Mouse (Mus musculus) CH12.LX (cell line): ENCODE measurements around the gene Nemp1. TPM values are rescaled to one million over a fixed set of nuclear protein-coding genes. Genes with fewer than 3 reads are reported as not detected.

Source experiments
- DNase-seq: peaks from one replicate; pipeline ENCODE4 v3.0.0-alpha.2; 2013; ENCODE audit errors: extremely low read depth
- H3K27ac ChIP-seq: 2 replicates; pipeline ENCODE4 v1.5.1; 2012; ENCODE audit warnings: low read depth, mild to moderate bottlenecking, control low read depth, moderate library complexity; ENCODE audit not compliant: insufficient read depth
- H3K27me3 ChIP-seq: replicated peaks from 2 replicates; pipeline ENCODE3; 2012; ENCODE audit warnings: inconsistent platforms
- H3K36me3 ChIP-seq, 2 experiments: replicated peaks in 1 of 2; 2 replicates each; pipeline versions ENCODE3 to v1.6.1; 2012; ENCODE audit warnings: inconsistent platforms in 1 of 2, low read length in 1 of 2, mild to moderate bottlenecking in 1 of 2, mixed read lengths in 1 of 2, moderate library complexity in 1 of 2; ENCODE audit not compliant: control insufficient read depth in 1 of 2, insufficient read depth in 1 of 2
- H3K4me1 ChIP-seq, 2 experiments: 2 replicates each; pipeline ENCODE4 v1.6.1; 2012; ENCODE audit warnings: inconsistent platforms in 1 of 2, moderate library complexity in 1 of 2; ENCODE audit not compliant: insufficient read depth in 2 of 2, control insufficient read depth in 1 of 2
- H3K4me2 ChIP-seq: 2 replicates; pipeline ENCODE4 v1.6.1; 2012; ENCODE audit warnings: low read depth, mild to moderate bottlenecking, control low read depth; ENCODE audit not compliant: poor library complexity, insufficient read depth, severe bottlenecking
- H3K4me3 ChIP-seq, 3 experiments: fragments of 150-350 bp in 1 of 3; sonication (generic) in 1 of 3; replicated peaks in 1 of 3; 2 replicates each; pipeline versions ENCODE3 to v1.5.1; 2011 to 2012; ENCODE audit warnings: low read depth in 2 of 3, low read length in 2 of 3, mild to moderate bottlenecking in 2 of 3, moderate library complexity in 2 of 3, control low read depth in 1 of 3, improper control_type of control experiment in 1 of 3, inconsistent platforms in 1 of 3, mixed read lengths in 1 of 3; ENCODE audit not compliant: poor library complexity in 1 of 3
- H3K79me2 ChIP-seq: replicated peaks from 2 replicates; pipeline ENCODE4 v1.6.1; 2012; ENCODE audit warnings: mild to moderate bottlenecking, moderate library complexity; ENCODE audit not compliant: control insufficient read depth, poor library complexity, insufficient read depth, severe bottlenecking; ENCODE audit errors: extremely low read depth
- H3K9ac ChIP-seq: 2 replicates; pipeline ENCODE4 v1.6.1; 2012; ENCODE audit warnings: low read depth, mild to moderate bottlenecking, control low read depth, moderate library complexity; ENCODE audit not compliant: insufficient read depth
- H3K9me3 ChIP-seq: replicated peaks from 2 replicates; pipeline ENCODE3; 2012; ENCODE audit warnings: low read length, inconsistent platforms, mixed read lengths
- BHLHE40 ChIP-seq: IDR thresholded peaks from 2 replicates; pipeline ENCODE4 v1.6.1; 2011; ENCODE audit warnings: mild to moderate bottlenecking, low read depth, low read length, improper control_type of control experiment
- CHD1 ChIP-seq: IDR thresholded peaks from 2 replicates; pipeline ENCODE4 v1.6.1; 2012; ENCODE audit warnings: low read depth, low read length, improper control_type of control experiment, inconsistent platforms
- E2F4 ChIP-seq: IDR thresholded peaks from 2 replicates; pipeline ENCODE4 v1.6.1; 2011; ENCODE audit warnings: low read depth, low read length, improper control_type of control experiment; ENCODE audit not compliant: insufficient replicate concordance
- EP300 ChIP-seq: IDR thresholded peaks from 2 replicates; pipeline ENCODE4 v1.6.1; 2011; ENCODE audit warnings: low read length, improper control_type of control experiment
- ETS1 ChIP-seq: conservative IDR thresholded peaks from 2 replicates; pipeline ENCODE4 v1.6.1; 2012; ENCODE audit warnings: low read depth, mild to moderate bottlenecking, inconsistent platforms, low read length, improper control_type of control experiment, moderate library complexity
- GABPA ChIP-seq: IDR thresholded peaks from 2 replicates; pipeline ENCODE4 v1.6.1; 2012; ENCODE audit warnings: low read depth, low read length, improper control_type of control experiment, inconsistent platforms; ENCODE audit not compliant: insufficient replicate concordance
- IRF4 ChIP-seq: IDR thresholded peaks from 2 replicates; pipeline ENCODE4 v1.6.1; 2014; ENCODE audit warnings: low read depth, mild to moderate bottlenecking, inconsistent platforms, low read length, improper control_type of control experiment
- JUN ChIP-seq: IDR thresholded peaks from 2 replicates; pipeline ENCODE4 v1.6.1; 2011; ENCODE audit warnings: low read depth, mild to moderate bottlenecking, low read length, improper control_type of control experiment, moderate library complexity; ENCODE audit not compliant: insufficient read depth
- MAFK ChIP-seq: IDR thresholded peaks from 2 replicates; pipeline ENCODE4 v1.6.1; 2011; ENCODE audit warnings: low read length, improper control_type of control experiment; ENCODE audit not compliant: insufficient replicate concordance
- MAX ChIP-seq: IDR thresholded peaks from 2 replicates; pipeline ENCODE4 v1.6.1; 2011; ENCODE audit warnings: low read length, improper control_type of control experiment
- MXI1 ChIP-seq: IDR thresholded peaks from 2 replicates; pipeline ENCODE4 v1.6.1; 2011; ENCODE audit warnings: mild to moderate bottlenecking, low read depth, low read length, improper control_type of control experiment
- MYC ChIP-seq: IDR thresholded peaks from 2 replicates; pipeline ENCODE4 v1.6.1; 2011; ENCODE audit warnings: low read depth, mild to moderate bottlenecking, improper control_type of control experiment, low read length
- NRF1 ChIP-seq: IDR thresholded peaks from 2 replicates; pipeline ENCODE4 v1.6.1; 2014; ENCODE audit warnings: low read depth, mild to moderate bottlenecking, inconsistent platforms, low read length, improper control_type of control experiment, moderate library complexity
- PAX5 ChIP-seq: IDR thresholded peaks from 2 replicates; pipeline ENCODE4 v1.6.1; 2012; ENCODE audit warnings: low read length, inconsistent platforms, mixed read lengths
- POLR2A ChIP-seq: IDR thresholded peaks from 2 replicates; pipeline ENCODE4 v1.6.1; 2011; ENCODE audit warnings: low read depth, mild to moderate bottlenecking, improper control_type of control experiment, low read length
- POLR2AphosphoS2 ChIP-seq: IDR thresholded peaks from 2 replicates; pipeline ENCODE4 v1.6.1; 2011; ENCODE audit warnings: low read depth, low read length, improper control_type of control experiment
- RAD21 ChIP-seq: IDR thresholded peaks from 2 replicates; pipeline ENCODE4 v1.6.1; 2011; ENCODE audit warnings: low read depth, mild to moderate bottlenecking, low read length, improper control_type of control experiment, moderate library complexity
- RCOR1 ChIP-seq: conservative IDR thresholded peaks from 2 replicates; pipeline ENCODE4 v1.6.1; 2012; ENCODE audit warnings: low read depth, mild to moderate bottlenecking, inconsistent platforms, low read length, improper control_type of control experiment
- SIN3A ChIP-seq: IDR thresholded peaks from 2 replicates; pipeline ENCODE4 v1.6.1; 2012; ENCODE audit warnings: low read length, improper control_type of control experiment, inconsistent platforms
- TBP ChIP-seq: conservative IDR thresholded peaks from 2 replicates; pipeline ENCODE4 v1.6.1; 2011; ENCODE audit warnings: low read depth, low read length, improper control_type of control experiment
- TCF12 ChIP-seq: IDR thresholded peaks from 2 replicates; pipeline ENCODE4 v1.6.1; 2014; ENCODE audit warnings: low read depth, mild to moderate bottlenecking, inconsistent platforms, low read length, improper control_type of control experiment
- UBTF ChIP-seq: IDR thresholded peaks from 2 replicates; pipeline ENCODE4 v1.6.1; 2012; ENCODE audit warnings: low read depth, mild to moderate bottlenecking, inconsistent platforms, low read length, improper control_type of control experiment, moderate library complexity
- USF2 ChIP-seq: conservative IDR thresholded peaks from 2 replicates; pipeline ENCODE4 v1.6.1; 2011; ENCODE audit warnings: low read depth, low read length, improper control_type of control experiment
- ZKSCAN1 ChIP-seq: IDR thresholded peaks from 2 replicates; pipeline ENCODE4 v1.6.1; 2012; ENCODE audit warnings: low read depth, inconsistent platforms, low read length, improper control_type of control experiment, borderline replicate concordance
- ZMIZ1 ChIP-seq: IDR thresholded peaks from 2 replicates; pipeline ENCODE4 v1.6.1; 2012; ENCODE audit warnings: low read depth, mild to moderate bottlenecking, inconsistent platforms, low read length, improper control_type of control experiment
- ZNF384 ChIP-seq: IDR thresholded peaks from 2 replicates; pipeline ENCODE4 v1.6.1; 2012; ENCODE audit warnings: low read depth, low read length, improper control_type of control experiment, inconsistent platforms
- dilution Hi-C: fragments of 300-500 bp; cut with MboI; formaldehyde crosslinking; loops from 2 replicates; pipeline ENCODE4 v1.14.3; 2020; ENCODE audit warnings: low sequenced_read_pairs; ENCODE audit not compliant: extremely low pct_unique_long_range_greater_than_20kb, extremely low pct_ligation_motif_present
- in situ Hi-C: fragments of 300-500 bp; cut with MboI; formaldehyde crosslinking; loops from 3 replicates; pipeline ENCODE4 v1.14.3; 2019; ENCODE audit warnings: low sequenced_read_pairs, low pct_ligation_motif_present, low pct_unique_long_range_greater_than_20kb, mixed read lengths
- polyA plus RNA-seq: library from polyadenylated mRNA; unstranded; fragments of >175 nt; gene quantifications from 2 replicates; pipeline ENCODE4 v1.2.1, GENCODE M21; 2012; ENCODE audit warnings: low read depth; ENCODE audit not compliant: insufficient read length
- total RNA-seq, 2 experiments: library from RNA; depleted of rRNA; stranded (reverse); fragments of 300-350 nt in 1 of 2; fragments of >200 nt in 1 of 2; gene quantifications; 2 replicates each; pipeline ENCODE4 v1.2.3; 2012 to 2014

Gene Nemp1
- total and polyA plus RNA-seq, 3 experiments: 8.3 to 17.4 (median 13.2) TPM

- Histone ChIP-seq H3K4me3 (peak overlapping the region; percentile 56 to 72 (median 59)), H3K9ac (peak overlapping the region; percentile 93), H3K4me1 (peaks cover 10 to 57% of the 10 kb centered on the region in 2 experiments), H3K36me3 (peaks cover 0 to 14% of the 10 kb centered on the region in 2 experiments)
- in situ Hi-C loops: no loop called here
- no peak for TF ChIP-seq MAFK
- TF ChIP-seq ZKSCAN1: no peak
- TF ChIP-seq BHLHE40: 0 out of 2 replicates have a peak, but pooled peaks have one; percentile 12
- peak; percentile 60 for TF ChIP-seq SIN3A
- TF ChIP-seq ZMIZ1: 0 out of 2 replicates have a peak, but pooled peaks have one; percentile 32
- peak; percentile 48 for TF ChIP-seq POLR2A
- TF ChIP-seq JUN: no peak
- TF ChIP-seq MXI1: peak; percentile 3; the same call in 1 of the 2 replicates
- peak; percentile 7 for TF ChIP-seq MYC
- no peak for TF ChIP-seq POLR2AphosphoS2
- TF ChIP-seq, all 38 proteins: peak for 6
- H3K4me2 ChIP-seq: peak overlapping the region; percentile 77
- H3K9me3 ChIP-seq: no peaks in the 10 kb centered on the region
- peak; percentile 69 for DNase-seq
- H3K27ac ChIP-seq: peak overlapping the region; percentile 87
- no peaks in the 10 kb centered on the region for H3K79me2 ChIP-seq
- peaks cover 26% of the 10 kb centered on the region for H3K27me3 ChIP-seq
- dilution Hi-C loops: no loop called here
Measured at GRCm38 (mm10) chr10:127667269-127668092, 780 bp downstream of the Nemp1 start.

- Histone ChIP-seq H3K9ac (peak within 1 kb of the TSS; percentile 93), H3K4me1 (peaks cover 7 to 50% of the 10 kb centered on the region in 2 experiments), H3K36me3 (peaks cover 0 to 12% of the 10 kb centered on the region in 2 experiments), H3K27ac (peak within 1 kb of the TSS; percentile 87), H3K27me3 (peaks cover 26% of the 10 kb centered on the region), H3K9me3 (no peaks in the 10 kb centered on the region), H3K79me2 (no peaks in the 10 kb centered on the region), H3K4me3 (peak within 1 kb of the TSS; percentile 56 to 72 (median 59)), H3K4me2 (peak within 1 kb of the TSS; percentile 77)
- in situ Hi-C loops: no loop called here
- peak; percentile 72 for DNase-seq
- dilution Hi-C loops: no loop called here
- TF ChIP-seq GABPA (no peak), USF2 (no peak), ZNF384 (peak; percentile 70; the same call in 1 of the 2 replicates), UBTF (no peak; the same call in 1 of the 2 replicates), E2F4 (no peak), MXI1 (peak; percentile 52; the same call in 1 of the 2 replicates), MAX (0 out of 2 replicates have a peak, but pooled peaks have one; percentile 23), NRF1 (no peak), RAD21 (no peak; the same call in none of the 2 replicates), RCOR1 (no peak), MAFK (no peak), IRF4 (peak; percentile 59), TBP (no peak), SIN3A (no peak), PAX5 (no peak), ZMIZ1 (0 out of 2 replicates have a peak, but pooled peaks have one; percentile 38), EP300 (peak; percentile 7; the same call in 1 of the 2 replicates), ETS1 (peak; percentile 77), CHD1 (peak; percentile 86), POLR2AphosphoS2 (no peak), TCF12 (peak; percentile 50; the same call in 1 of the 2 replicates), BHLHE40 (peak; percentile 78)
Measured at GRCm38 (mm10) chr10:127668093-127669050, 1.7 kb downstream of the Nemp1 start, which contains the start of gene Nab2. Nab2 (minus strand) TSS chr10:127668568.
